In genomic region chr2:91082844-91083243, GRCm38 (mm10) we compare ENCODE assay signal across 8 mouse cellular contexts. TPM values are rescaled to one million over a fixed set of nuclear protein-coding genes. Genes with fewer than 3 reads are reported as not detected.
A peak's percentile ranks its signal among the peaks of the same experiment; 100 is the strongest.
DNase-seq lines count a peak whose midpoint lies in the region; ATAC-seq and TF ChIP-seq lines count a peak whose summit lies in the region.

No protein-coding gene starts in this region.

- peaks cover 37% of the 10 kb centered on the region for H3K4me1 ChIP-seq in embryonic facial prominence, embryonic 10.5 days
- H3K4me1 ChIP-seq in forebrain, embryonic 14.5 days (ENCODE audit: control insufficient read depth, insufficient read depth, low read length): 0 out of 2 replicates have a peak, but pooled peaks cover 3% of the 10 kb centered on the region

- H3K9ac ChIP-seq in forebrain, embryonic 14.5 days (ENCODE audit: low read length): no peak overlapping the region

- H3K36me3 ChIP-seq in embryonic facial prominence, embryonic 10.5 days (replicated peaks): no peaks in the 10 kb centered on the region
- H3K36me3 ChIP-seq in forebrain, embryonic 14.5 days (ENCODE audit: control insufficient read depth, insufficient read depth, low read length): no peaks in the 10 kb centered on the region

- intact Hi-C loops in left cerebral cortex, postnatal 25 days (cut with DNase I): no loop called here

- DNase-seq in layer of hippocampus, adult 2 months (ENCODE audit: low spot score in 2 of 2): no peak
- no peak for DNase-seq in layer of hippocampus, adult 18-20 months (ENCODE audit: low spot score in 2 of 2)
- no peak for DNase-seq in embryonic facial prominence, embryonic 10.5 days (ENCODE audit: low spot score)
- peak; percentile 66 for DNase-seq in liver
- peak; percentile 83 to 85 for DNase-seq in natural killer cell, adult 2 months (ENCODE audit: low spot score in 2 of 2)
- no peak for DNase-seq in forebrain, embryonic 14.5 days (ENCODE audit: low spot score)
- no peak for DNase-seq in ovary, postnatal 10 days (ENCODE audit: low spot score)
- no peak for DNase-seq in left cerebral cortex, postnatal 25 days (ENCODE audit: low spot score in 2 of 2)

- peaks cover 19% of the 10 kb centered on the region for H3K27me3 ChIP-seq in embryonic facial prominence, embryonic 10.5 days (replicated peaks; ENCODE audit: low read depth, poor library complexity, severe bottlenecking)
- no peaks in the 10 kb centered on the region for H3K27me3 ChIP-seq in forebrain, embryonic 14.5 days (replicated peaks; ENCODE audit: control insufficient read depth, insufficient read depth, low read length)

- ATAC-seq in forebrain, embryonic 14.5 days: no peak

- no peak overlapping the region for H3K4me3 ChIP-seq in layer of hippocampus, adult 2 months
- H3K4me3 ChIP-seq in embryonic facial prominence, embryonic 10.5 days: no peak overlapping the region
- H3K4me3 ChIP-seq in forebrain, embryonic 14.5 days (ENCODE audit: low read depth, low read length): no peak overlapping the region

- peak overlapping the region; percentile 68 for H3K27ac ChIP-seq in layer of hippocampus, adult 2 months
- H3K27ac ChIP-seq in embryonic facial prominence, embryonic 10.5 days (replicated peaks): peak overlapping the region; percentile 61
- H3K27ac ChIP-seq in forebrain, embryonic 14.5 days (ENCODE audit: low read depth, low read length): no peak overlapping the region

- no peak overlapping the region for H3K4me2 ChIP-seq in forebrain, embryonic 14.5 days (ENCODE audit: low read length)

- no peak for TF ChIP-seq CTCF in layer of hippocampus, adult 2 months (conservative IDR thresholded peaks at IDR 0.05)

- WGBS in embryonic facial prominence, embryonic 10.5 days: 67% methylated on average over 11 of the region's 11 CpGs
- 77% methylated on average over 11 of the region's 11 CpGs for WGBS in forebrain, embryonic 14.5 days

- no peaks in the 10 kb centered on the region for H3K9me3 ChIP-seq in embryonic facial prominence, embryonic 10.5 days
- no peaks in the 10 kb centered on the region for H3K9me3 ChIP-seq in forebrain, embryonic 14.5 days (replicated peaks; ENCODE audit: control insufficient read depth, low read length)

RNA-seq across cellular contexts. Expression of gene Spi1, which starts 0.7 kb away (rescaled TPM):
- 1 to 10 TPM; 2.4 to 5.4 TPM for total RNA-seq in layer of hippocampus, adult 2 months (2021)
- total RNA-seq in layer of hippocampus, adult 18-20 months (2021): 1 to 10 TPM; 2.8 to 4.0 TPM
- 2.3 and 2.8 TPM in 2 replicates for polyA plus RNA-seq in embryonic facial prominence, embryonic 10.5 days (2016; fragmentation: Nextera tagmentation; extraction: Ambion mirVana)
- polyA plus RNA-seq in forebrain, embryonic 14.5 days (2014; fragmentation: Nextera tagmentation; extraction: Ambion mirVana): 2.4 and 2.9 TPM in 2 replicates
- total RNA-seq in left cerebral cortex, postnatal 25 days (2021): 1 to 10 TPM; 3.0 to 5.3 TPM

RNA-seq across cellular contexts. Expression of gene Slc39a13, which starts 12.6 kb away (rescaled TPM):
- total RNA-seq in layer of hippocampus, adult 2 months (2021): 10 to 100 TPM; 33.7 to 37.3 TPM
- total RNA-seq in layer of hippocampus, adult 18-20 months (2021): 10 to 100 TPM; 26.2 to 32.7 TPM
- 20.3 and 24.2 TPM in 2 replicates for polyA plus RNA-seq in embryonic facial prominence, embryonic 10.5 days (2016; fragmentation: Nextera tagmentation; extraction: Ambion mirVana)
- polyA plus RNA-seq in forebrain, embryonic 14.5 days (2014; fragmentation: Nextera tagmentation; extraction: Ambion mirVana): 16.1 and 18.0 TPM in 2 replicates
- 10 to 100 TPM; 25.1 to 29.4 TPM for total RNA-seq in left cerebral cortex, postnatal 25 days (2021)

RNA-seq across cellular contexts. Expression of gene Psmc3, which starts 29.0 kb away (rescaled TPM):
- 100 to 1,000 TPM; 203 to 215 TPM for total RNA-seq in layer of hippocampus, adult 2 months (2021)
- total RNA-seq in layer of hippocampus, adult 18-20 months (2021): 100 to 1,000 TPM; 199 to 219 TPM
- 371 and 378 TPM in 2 replicates for polyA plus RNA-seq in embryonic facial prominence, embryonic 10.5 days (2016; fragmentation: Nextera tagmentation; extraction: Ambion mirVana)
- polyA plus RNA-seq in forebrain, embryonic 14.5 days (2014; fragmentation: Nextera tagmentation; extraction: Ambion mirVana): 298 and 304 TPM in 2 replicates
- total RNA-seq in left cerebral cortex, postnatal 25 days (2021): 100 to 1,000 TPM; 184 to 218 TPM

RNA-seq across cellular contexts. Expression of gene Mybpc3, which starts 35.1 kb away (rescaled TPM):
- total RNA-seq in layer of hippocampus, adult 2 months (2021): under 1 TPM in 1 of 2 experiments, not detected in 1; 0.07 TPM
- total RNA-seq in layer of hippocampus, adult 18-20 months (2021): under 1 TPM; 0.12 to 0.18 TPM
- polyA plus RNA-seq in embryonic facial prominence, embryonic 10.5 days (2016; fragmentation: Nextera tagmentation; extraction: Ambion mirVana): 0.07 and 0.82 TPM in 2 replicates
- not detected in 2 replicates for polyA plus RNA-seq in forebrain, embryonic 14.5 days (2014; fragmentation: Nextera tagmentation; extraction: Ambion mirVana)
- total RNA-seq in left cerebral cortex, postnatal 25 days (2021): 1 to 10 TPM in 1 of 2 experiments, under 1 TPM in 1; 0.96 to 1.4 TPM

RNA-seq across cellular contexts. Expression of gene Rapsn, which starts 47.4 kb away (rescaled TPM):
- total RNA-seq in layer of hippocampus, adult 2 months (2021): under 1 TPM in 1 of 2 experiments, not detected in 1; 0.31 TPM
- under 1 TPM; 0.23 to 0.57 TPM for total RNA-seq in layer of hippocampus, adult 18-20 months (2021)
- 1.2 and 1.9 TPM in 2 replicates for polyA plus RNA-seq in embryonic facial prominence, embryonic 10.5 days (2016; fragmentation: Nextera tagmentation; extraction: Ambion mirVana)
- polyA plus RNA-seq in forebrain, embryonic 14.5 days (2014; fragmentation: Nextera tagmentation; extraction: Ambion mirVana): 0.95 and 1.2 TPM in 2 replicates
- under 1 TPM; 0.41 to 0.53 TPM for total RNA-seq in left cerebral cortex, postnatal 25 days (2021)

Comparison
In these comparisons a context has a peak if more than half of its experiments do, and no peak if none do; other contexts are left out.
1. DNase-seq: peak in liver (single experiment) and natural killer cell, adult 2 months (2 of 2); none in layer of hippocampus, adult 2 months (0 of 2), layer of hippocampus, adult 18-20 months (0 of 2), embryonic facial prominence, embryonic 10.5 days (single experiment), forebrain, embryonic 14.5 days (single experiment), ovary, postnatal 10 days (single experiment) and left cerebral cortex, postnatal 25 days (0 of 2).